Mouse (Mus musculus): ENCODE results near the gene Ppp5c. TPM values are rescaled to one million over a fixed set of nuclear protein-coding genes. Genes with fewer than 3 reads are reported as not detected.

Gene Ppp5c
- total RNA-seq, 2 experiments from 2014 or later = 110 to 120 TPM

DNA sequence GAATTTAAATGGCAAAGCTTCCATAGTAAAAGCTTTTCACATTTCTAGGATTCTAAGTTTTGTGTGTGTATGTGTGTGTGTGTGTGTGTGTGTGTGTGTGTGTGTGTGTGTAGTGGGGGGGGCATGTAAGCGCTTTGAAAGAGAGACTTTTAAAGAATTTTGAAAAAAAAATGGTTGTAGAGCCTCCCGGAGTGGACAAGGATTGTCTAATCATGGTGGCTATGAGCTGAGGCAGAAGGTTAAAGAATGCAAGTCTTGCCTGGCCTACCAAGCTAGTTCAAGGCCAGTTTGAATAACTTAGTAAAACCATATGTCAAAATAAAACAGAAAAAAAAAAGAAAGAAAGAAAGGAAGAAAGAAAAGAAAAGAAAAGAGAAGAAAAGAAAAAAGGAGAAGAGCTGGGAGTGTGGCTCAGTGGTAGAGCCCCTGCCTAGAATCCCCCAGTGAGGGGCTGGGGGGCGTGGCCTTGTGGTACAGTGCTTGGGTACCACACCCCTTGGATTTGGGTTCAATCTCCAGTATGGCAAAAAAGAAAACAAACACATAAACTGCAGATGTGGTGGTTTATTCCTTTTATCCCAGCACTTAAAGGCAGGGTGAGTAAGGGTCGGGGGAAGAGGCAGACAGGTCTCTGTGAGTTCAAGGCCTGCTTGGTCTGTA is 27.7 kb upstream of the Ppp5c start:
- intact Hi-C loops (cut with DNase I) = no loop called here
- no peak for DNase-seq

DNA sequence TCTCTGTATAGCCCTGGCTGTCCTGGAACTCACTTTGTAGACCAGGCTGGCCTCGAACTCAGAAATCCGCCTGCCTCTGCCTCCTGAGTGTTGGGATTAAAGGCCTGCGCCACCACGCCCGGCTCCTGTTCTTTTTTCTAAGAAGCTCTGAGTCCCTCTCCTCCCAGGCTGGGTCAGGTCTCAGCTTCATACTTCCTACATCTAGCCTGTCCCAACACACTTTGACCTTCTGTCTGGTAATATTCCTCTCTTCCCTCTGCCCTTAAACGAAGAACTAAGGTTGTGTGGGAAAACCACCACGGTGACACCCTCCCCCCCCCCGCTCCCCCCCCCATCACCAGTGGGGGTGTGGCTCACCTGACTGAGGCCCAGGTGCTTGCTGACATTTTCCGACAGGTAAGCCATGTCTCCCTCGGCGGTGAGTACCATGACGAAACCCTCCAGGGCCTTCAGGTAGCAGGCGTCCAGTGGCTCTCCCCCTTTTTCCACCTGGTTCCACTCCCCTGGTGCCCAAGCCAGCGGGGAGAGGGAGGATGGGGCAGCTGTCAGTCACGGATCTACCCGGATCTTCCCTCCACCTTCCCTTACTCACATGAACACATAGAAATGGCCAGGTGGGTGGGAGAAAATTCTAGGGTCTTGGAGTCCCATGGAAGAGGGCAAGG is 26.7 kb upstream of the Ppp5c start:
- intact Hi-C loops (cut with DNase I) = no loop called here
- DNase-seq = no peak

DNA sequence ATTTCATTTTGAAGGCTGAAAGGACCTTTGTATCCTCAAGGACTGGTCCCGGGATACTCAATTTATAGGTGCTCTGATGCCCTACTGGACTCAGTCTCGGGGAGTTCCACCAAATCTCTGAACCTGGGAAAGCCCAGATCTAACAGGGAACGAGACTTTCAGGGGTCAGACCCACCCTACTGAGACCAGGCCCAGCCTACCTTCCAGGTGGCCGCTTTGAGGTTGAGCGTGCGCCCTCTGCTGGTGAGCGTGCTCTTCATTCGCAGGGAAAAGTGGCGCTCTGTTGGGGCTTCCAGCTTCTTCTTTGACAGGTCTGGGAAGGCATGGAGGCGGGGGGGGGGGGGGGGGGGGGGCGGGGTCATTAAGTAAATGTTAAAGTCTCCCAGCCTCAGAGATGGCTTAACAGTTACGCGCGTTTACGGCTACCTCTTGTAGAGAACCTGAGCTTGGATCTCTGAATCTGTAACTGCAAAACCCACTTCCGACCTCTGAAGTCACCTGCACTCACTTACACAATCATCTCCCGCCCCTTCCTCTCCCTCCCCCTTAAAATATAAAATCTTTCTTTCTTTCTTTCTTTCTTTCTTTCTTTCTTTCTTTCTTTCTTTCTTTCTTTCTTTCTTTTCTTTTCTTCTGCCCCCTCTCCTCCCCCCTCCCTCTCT is 23.3 kb upstream of the Ppp5c start:
- intact Hi-C loops (cut with DNase I) = no loop called here
- DNase-seq = peak; percentile 66

DNA sequence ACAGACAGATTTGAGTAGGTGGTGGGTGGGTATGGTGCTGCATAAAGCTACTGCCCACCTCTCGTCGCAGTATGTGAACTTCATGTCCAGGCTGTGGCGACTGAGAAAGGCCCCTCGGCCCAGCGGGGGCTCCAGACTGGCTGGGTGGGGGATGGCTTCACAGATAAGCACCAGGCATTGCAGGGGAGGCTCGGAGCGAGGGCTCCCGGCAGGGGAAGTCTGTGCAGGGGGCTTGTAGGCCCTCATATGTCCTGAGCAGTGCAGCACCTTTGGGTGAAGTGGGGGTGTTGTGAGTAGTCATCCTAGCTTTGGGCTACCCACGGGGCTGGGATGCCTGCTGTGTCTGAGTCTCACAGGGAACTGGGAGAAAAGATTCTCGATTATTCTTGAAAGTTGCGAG is 22.8 kb upstream of the Ppp5c start:
- intact Hi-C loops (cut with DNase I) = no loop called here
- DNase-seq = no peak

DNA sequence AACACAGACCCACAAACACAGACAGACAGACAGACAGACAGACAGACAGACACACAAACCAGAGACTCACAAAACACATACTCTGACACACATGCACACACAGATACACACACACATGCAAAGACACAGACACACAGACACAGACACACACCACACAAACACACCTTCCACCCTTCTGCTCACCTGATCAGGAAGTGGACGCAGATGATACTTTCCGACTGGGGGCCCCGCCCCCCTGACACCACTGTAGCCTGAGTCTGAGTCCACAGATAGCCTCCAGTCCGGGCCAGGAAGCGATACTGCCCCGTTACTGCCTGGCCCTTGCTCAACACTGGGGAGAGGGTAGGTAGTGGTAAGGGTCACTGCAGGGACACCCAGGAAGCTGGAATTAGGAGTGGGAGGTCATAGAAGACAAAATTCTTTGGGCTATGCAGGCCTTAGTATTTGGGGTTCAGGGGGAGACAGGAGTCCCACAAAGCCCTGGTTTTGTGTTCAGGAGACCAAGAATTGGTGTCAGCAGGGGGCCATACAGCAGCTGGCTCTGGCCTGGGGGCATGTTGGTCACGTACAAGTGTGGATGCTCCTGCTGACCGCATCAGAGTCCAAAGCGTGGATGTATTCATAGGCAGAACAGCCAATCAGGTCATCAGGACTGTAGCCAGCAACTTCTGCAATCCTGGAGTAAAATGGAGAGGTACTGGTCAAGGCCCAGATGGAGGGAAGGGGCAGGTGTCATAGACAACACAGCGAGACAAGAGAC is 20.9 kb upstream of the Ppp5c start:
- intact Hi-C loops (cut with DNase I) = no loop called here
- DNase-seq = no peak

DNA sequence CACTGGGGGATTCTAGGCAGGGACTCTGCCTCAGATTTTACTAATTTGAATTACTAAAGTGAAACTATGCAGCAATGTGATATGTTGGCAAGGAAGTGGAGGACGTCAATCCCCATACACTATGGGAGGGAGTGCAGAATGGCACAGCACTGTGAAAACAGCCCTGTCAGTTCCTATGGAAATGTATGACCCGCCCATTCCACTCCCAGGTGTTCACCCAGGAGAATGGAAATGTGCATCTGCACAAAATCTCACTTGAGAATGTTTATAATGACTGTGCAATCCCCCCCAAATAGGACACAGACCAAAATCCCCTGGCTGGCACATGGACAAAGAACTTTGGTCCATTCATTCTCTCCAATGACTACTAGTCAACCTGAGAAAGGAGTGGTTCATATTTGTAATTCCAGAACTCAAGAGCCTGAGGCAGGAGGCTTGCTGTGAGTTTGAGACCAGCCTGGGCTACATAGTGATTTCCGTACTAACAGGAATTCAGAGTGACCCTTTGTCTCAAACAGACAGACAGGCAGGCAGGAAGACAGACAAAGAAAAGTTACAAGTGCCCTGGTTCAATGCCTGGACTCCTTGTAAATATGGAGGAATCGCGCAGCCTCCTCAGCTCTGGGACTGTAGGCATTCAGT is 19.4 kb upstream of the Ppp5c start:
- intact Hi-C loops (cut with DNase I) = no loop called here
- DNase-seq = no peak

DNA sequence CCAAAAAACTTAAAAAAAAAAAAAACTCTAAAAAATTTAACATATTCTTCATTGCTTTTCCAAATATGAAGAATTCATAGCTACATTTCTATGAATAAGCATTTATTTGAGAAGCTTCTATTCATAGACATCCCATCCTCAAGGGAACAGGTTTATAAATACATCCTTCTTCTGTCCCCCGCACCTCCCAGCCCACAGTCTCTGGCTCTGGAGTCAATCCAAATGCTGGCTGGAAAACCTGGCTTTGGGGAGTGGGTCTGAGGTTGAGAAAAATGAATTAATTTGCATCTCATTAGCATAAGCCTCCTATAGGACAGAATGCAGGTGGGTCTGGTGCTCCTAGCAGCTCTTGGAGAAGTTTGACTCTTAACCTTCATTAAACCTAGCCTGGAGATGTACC is 18.0 kb upstream of the Ppp5c start:
- DNase-seq = no peak
- intact Hi-C loops (cut with DNase I) = no loop called here

DNA sequence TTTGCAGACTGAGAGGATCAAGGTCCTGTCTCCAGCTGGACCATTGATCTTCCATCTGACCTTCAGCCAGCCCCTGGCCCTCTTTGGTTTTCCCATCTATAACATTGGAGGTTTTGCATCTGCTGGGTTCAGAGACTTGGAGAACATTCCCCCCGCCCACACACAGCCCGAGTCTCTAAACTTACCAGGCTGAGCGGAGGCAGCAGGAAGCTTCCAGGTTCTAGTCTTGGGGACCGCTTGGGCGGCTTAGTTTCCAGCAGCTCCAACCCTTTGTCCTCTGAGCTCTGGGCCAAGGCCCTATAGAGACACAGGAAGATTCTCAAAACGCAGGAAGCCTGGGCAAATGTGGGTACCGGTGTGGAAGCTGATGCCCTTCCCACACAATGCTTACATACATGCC is 11.6 kb upstream of the Ppp5c start:
- DNase-seq = no peak
- intact Hi-C loops (cut with DNase I) = no loop called here

DNA sequence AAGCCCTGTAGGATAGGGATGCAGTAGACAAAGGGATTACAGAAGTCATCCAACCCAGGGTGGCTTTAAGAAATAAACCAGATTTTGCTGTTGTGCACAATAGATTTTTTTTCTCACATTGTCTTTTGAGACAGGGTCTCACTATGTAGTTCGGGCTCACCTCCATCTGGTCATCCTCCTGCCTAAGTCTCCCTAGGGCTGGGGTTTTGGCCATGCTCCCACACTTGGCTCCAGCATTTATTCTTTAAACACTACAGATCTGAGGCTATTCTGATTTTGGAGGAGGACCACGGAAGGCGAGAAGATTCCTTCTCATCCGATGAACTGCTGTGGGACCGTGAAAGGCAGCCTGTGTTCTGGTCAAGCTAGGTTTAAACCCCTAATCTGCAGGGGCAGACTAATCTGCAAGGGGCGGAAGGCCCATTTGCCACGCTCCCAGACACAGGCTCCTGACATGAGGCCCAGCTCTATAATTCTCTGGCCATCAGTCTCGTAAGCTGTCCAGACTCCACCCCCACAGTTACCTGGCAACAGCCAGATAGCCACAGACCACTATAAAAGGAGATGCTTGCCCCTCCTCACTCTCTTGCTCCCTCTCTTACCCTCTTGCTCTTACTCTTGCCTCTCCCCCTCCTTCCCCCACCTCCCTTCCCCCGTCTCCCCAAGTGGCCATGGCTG is 10.4 kb upstream of the Ppp5c start:
- intact Hi-C loops (cut with DNase I) = no loop called here

DNA sequence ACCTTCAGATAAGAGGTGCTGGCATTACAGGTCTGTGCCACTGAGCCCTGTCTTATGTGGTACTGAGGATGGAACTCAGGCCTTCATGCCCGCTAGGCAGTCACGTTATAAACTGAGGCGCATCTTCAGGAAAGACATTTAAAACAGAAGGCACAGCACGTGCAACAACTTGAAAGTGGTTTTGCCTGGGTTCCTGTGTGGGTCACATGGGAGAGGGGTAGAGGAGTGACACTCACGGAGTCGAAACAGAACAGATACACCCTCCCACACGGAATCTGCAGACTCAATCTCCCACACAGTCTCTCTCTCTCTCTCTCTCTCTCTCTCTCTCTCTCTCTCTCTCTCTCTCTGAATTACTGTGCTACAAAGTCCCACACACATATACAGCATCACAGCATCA is 2.5 kb upstream of the Ppp5c start:
- intact Hi-C loops (cut with DNase I) = no loop called here
- no peak for DNase-seq

More for the DNA sequence above, 10.4 kb upstream of the Ppp5c start:
- DNase-seq = peak; percentile 63

DNA sequence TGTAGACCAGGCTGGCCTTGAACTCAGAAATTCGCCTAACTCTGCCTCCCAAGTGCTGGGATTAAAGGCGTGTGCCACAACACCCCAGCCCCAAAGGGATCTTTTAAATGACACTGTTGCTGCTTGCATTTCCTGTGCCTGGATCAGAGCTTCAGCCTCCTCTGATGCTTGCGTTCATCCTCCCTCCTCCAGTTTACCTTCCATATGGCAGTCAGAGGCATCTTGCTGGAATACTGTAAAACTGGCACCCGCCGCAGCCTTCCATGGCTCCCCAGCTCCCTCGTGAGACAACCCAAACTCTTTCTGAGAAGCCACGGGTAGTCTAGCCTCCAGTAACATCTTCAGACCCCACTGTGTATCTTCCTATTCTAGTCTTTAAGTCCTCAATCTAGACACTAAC is 1.2 kb upstream of the Ppp5c start:
- no peak for DNase-seq
- intact Hi-C loops (cut with DNase I) = no loop called here

DNA sequence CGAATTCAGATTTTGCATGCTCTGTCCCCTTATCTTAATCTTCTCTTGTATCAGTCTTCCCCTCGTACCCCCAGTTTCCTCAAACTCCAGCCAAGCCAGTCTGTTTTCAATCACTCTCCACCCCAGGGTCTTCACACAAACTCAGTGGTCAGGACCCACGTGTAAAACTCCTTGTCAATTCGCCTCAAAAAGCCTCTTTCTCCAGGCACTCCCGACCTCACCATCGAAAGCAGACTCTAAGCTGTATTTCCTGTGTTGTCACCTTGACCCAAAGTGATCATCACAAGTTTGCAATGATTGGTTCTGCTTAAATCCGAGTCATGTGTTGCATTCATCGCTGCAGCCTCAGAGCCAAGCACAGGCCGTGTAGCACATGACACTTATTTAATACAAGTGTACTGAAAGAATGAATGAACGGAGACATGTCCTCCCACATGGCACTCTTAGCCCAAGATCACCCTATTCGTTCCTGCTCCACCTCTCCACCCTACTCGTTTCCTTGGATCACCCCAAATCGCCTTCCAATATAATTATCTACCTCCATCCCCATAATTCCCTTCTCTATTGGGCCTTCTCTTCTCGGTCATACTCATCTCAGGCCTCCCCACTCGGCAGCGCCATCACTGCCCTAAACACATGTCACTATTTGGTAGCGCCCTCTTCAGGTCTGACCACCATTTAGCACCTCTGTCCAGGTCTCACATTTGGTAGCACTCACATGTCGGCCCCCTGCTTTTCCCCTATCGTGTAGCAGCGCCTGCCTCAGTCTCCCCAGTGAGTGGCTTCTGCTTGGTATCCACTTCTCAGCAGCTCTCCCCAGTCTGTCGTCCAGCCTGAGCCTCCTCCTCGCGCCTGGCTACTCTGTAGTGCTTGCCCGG is 775 bp downstream of the Ppp5c start:
- intact Hi-C loops (cut with DNase I) = no loop called here
- DNase-seq = peak; percentile 74

DNA sequence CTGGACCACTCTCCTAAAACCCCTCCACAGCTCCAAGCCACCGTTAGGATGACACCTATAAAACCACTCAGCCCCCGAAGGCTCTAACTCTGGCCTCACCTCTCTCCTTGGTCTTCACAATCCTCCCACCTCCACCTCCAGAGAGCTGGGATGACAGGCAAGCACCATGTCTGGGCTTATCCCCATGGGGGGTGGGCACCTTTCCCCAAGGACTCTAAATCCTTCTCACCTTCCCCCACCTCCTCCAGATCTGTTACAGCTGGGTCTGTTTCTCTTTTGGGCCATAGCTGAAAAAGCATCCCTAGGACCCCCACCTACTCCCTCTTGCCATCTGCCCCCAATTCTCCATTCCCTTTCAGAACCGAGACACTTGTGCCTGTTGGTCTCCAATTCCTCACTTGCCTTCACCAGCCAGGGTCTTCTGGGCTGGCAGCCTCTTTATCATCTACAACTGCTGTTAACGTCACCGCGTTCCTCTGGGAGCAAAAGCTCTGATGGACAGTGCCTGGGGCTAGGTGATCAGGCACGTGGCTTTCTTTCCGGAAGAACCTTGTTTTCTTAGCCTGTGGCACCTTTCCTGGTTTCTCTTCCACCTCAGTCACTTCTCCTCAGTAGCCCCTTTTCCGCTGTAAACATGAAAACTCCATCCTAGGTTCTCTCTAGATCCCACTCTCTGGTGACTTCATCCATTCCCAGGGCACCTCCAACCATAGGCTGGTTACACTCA is 1.7 kb downstream of the Ppp5c start:
- DNase-seq = no peak
- intact Hi-C loops (cut with DNase I) = no loop called here

DNA sequence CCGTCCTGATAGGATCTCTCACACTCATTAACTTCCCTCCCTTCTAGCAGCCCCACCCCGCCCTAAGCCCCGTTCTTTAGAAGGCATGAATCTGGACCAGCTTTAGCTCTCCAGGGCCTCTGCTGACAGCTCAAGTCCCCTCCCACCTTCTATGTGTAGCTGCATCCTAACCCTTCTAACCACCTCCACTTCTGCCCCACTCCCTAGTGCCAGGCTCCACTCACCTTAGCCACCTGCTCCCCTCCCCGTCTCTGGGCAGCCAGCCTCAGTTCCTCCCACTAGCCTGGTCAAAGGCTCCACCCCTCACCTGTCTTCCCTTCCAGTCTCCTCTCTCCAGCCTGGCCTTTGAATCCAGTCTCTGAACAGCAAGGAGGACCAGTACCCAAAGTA is 2.2 kb downstream of the Ppp5c start:
- no peak for DNase-seq
- intact Hi-C loops (cut with DNase I) = no loop called here

DNA sequence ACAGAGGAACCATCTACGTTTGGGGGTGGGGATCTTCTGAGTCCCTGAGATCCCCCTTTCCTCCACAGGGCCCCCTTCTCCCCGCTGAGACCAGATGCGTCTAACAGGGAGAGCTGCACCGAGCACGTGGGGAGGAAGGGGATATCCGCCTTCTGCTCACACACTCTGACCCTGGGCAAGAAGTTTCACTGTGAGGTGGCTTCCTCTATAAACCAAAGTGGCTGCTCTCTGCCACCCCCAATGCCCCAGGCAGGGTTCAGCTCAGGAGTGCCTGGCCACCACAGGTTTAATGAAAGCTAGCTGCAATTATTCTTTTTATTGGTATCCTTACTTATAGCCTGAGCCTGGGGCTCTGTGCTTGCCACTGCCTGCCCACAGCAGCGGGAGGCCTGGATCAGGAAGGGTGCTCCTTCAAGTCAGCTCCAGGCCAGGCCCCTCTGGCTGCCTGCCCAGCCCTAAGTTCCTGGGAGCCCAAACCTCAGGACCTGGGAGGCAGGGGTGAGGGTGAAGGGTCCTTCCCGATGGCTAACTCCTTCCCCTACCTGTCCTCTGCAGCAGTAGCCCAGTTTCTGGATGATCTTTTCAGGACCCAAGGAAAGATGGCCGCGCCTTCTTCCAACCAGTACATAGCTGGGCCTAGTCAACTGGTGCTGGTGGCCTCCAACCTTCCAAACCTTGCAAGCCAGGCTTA is 2.8 kb downstream of the Ppp5c start:
- DNase-seq = no peak
- intact Hi-C loops (cut with DNase I) = no loop called here

DNA sequence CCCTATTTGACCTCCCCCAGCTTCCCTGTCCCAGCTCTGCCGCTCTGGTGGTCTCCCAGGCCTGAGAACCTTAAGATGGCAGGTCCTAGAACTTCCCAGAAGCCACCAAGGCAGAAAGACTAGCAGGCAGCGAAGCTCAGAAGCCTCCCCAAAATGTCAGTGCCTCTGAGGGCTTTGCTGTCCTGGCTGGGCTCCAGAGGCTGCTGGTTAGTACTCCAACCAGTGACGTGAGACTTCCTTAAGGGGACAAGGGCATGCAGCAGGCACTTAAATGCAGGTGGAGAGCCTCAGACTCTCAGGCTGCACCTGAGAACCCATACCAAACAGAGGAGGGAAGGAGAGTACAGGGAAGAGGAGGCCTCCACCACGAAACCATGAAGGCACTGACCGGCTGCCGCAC is 3.6 kb downstream of the Ppp5c start:
- intact Hi-C loops (cut with DNase I) = no loop called here
- no peak for DNase-seq

DNA sequence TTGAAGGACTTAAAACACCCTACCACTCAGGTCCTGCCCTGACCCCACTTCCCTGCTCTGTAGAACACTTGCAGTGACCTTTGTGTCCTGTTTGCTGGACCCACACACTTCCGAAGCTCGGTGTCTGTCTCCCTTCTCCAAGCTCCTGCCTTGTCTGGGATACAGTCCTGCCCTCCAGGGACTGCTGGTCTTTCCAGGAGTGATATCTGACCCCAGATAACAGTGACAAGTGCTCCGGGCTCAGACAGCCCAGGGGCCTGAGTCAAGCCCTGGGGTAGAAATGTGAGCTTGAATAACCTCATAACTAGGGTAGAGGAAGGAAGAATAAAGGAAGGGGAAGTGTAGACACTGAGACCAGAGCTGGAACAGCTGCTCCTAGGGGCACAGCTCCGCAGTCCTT is 4.0 kb downstream of the Ppp5c start:
- DNase-seq = no peak
- intact Hi-C loops (cut with DNase I) = no loop called here

DNA sequence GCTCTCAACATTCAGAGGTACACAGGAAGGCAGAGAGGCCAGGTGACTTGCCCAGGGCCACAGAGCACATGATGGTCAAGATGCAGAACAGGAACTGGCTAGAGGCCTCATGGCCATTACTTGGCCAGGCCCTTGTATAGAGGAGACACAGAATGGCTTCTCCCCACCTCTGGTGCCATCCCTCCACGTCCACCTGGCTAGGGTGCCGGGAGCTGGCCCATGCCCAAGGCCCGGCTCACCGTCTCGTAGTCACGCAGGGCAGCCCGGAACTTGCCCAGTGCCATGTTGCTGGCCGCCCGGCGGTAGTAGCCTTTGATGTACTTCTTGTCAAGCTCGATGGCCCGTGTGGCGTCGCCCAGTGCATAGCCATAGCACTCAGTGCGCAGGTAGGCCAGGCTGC is 5.5 kb downstream of the Ppp5c start:
- intact Hi-C loops (cut with DNase I) = no loop called here

More for the DNA sequence above, 5.5 kb downstream of the Ppp5c start:
- no peak for DNase-seq
